Mouse (Mus musculus): ENCODE results near the gene Dynll2.

DNA sequence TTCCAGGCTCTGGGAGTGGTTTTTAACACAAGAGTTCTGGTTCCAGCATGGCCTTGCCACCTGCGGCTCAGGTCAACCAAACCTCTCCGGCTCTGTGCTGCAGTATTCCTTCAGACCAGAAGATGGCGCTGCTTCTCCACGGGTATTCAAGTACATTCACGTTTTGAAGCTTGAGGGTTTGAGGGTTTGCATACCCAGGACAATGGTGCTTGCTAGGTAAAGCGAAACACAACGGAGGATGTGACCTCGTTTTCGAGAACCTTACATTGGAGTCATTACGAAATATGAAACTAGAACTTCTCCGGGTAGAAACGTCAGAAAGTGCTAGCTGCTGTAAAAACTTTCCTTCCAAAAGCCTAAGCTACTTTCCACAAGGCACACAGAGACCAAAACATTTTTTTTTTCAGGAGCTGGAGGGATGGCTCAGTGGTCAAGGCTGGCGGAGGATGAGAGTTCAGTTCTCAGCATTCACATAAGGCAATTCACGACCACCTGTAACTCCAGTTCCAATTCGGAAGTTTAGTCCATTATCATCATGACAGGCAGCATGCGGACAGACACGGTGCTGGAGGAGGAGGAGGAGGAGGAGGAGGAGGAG, 19.5 kb downstream of the Dynll2 start:
- TF ChIP-seq CTCF (IDR thresholded peaks at IDR 0.05; ENCODE audit: low read depth, low read length) (peak; percentile 94), GATA1 (IDR thresholded peaks at IDR 0.05; ENCODE audit: borderline replicate concordance, low read length) (no peak), POLR2AphosphoS5 (IDR thresholded peaks at IDR 0.05; ENCODE audit: insufficient replicate concordance, low read depth, low read length) (no peak), TAL1 (conservative IDR thresholded peaks at IDR 0.05; ENCODE audit: low read depth, low read length) (no peak), GATA2 (IDR thresholded peaks at IDR 0.05; ENCODE audit: borderline replicate concordance, low read depth, low read length) (no peak)

All from G1E (cell line).